8 mouse cellular contexts compared by ENCODE assay signal in the genomic region with DNA sequence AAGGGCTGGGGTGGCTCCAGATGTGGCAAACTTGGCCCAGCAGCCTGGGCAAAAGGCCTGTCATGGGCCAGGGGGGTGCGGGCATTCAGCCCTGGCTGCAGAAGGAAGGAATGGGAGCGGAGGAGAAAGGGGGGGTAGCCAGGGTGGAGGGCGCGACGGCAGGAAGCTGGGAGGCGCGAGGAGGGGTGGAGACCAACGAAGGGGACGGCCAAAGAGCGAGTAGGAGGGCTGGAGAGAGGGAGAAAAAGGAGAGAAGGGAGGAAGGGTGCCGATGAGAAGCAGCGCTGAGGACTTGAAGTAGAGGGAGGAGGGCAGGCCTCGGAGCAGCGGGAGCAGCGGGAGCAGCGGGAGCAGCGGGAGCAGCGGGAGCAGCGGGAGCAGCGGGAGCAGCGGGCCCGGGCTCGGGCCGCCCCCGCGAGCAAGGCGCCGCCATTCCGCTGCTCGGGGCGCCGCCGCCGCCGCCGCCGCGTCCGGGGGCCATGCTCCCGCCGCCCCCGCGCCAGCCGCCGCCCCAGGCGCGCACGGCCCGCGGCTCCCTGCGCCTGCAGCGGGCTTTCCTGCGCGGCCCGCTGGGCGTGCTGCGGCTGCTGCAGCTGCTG. TPM values are rescaled to one million over a fixed set of nuclear protein-coding genes. Genes with fewer than 3 reads are reported as not detected.
DNase-seq lines count a peak whose midpoint lies in the region; ATAC-seq and TF ChIP-seq lines count a peak whose summit lies in the region.

A gene (plus strand): TSS at position 231 of the 599 bp plus-strand sequence.

- under 1% methylated on average over 21 of the region's 57 CpGs for WGBS in forebrain, embryonic 14.5 days

- no peak for TF ChIP-seq CTCF in ES-Bruce4 (IDR thresholded peaks at IDR 0.05; ENCODE audit: low read depth, low read length)
- no peak for TF ChIP-seq CTCF in bone marrow macrophage, adult 2 months (IDR thresholded peaks at IDR 0.05; ENCODE audit: low read depth, low read length)

- TF ChIP-seq POLR2A in ES-Bruce4 (IDR thresholded peaks at IDR 0.05; ENCODE audit: insufficient read depth, low read length) = no peak
- TF ChIP-seq POLR2A in bone marrow macrophage, adult 2 months (IDR thresholded peaks at IDR 0.05; ENCODE audit: borderline replicate concordance, low read depth, low read length) = no peak

- TF ChIP-seq EP300 in ES-Bruce4 (IDR thresholded peaks at IDR 0.05; ENCODE audit: insufficient read depth, low read depth, low read length) = no peak

- peak; percentile 54; the same call in 1 of the 2 replicates for ATAC-seq in forebrain, embryonic 14.5 days
- ATAC-seq in monocyte, adult 5-6 weeks (replicated peaks; ENCODE audit: insufficient number of reproducible peaks, low FRiP score, low TSS enrichment, poor library complexity, severe bottlenecking) = no peak

- DNase-seq in forebrain, embryonic 14.5 days (ENCODE audit: low spot score) = peak; percentile 35
- peak; percentile 81 to 83 for DNase-seq in heart, postnatal 14 days
- DNase-seq in kidney, postnatal 36 days = peak; percentile 83
- peak; percentile 91 to 94 for DNase-seq in lung, postnatal 4 days
- peak; percentile 66 to 69 for DNase-seq in right cerebral cortex, postnatal 10 days (ENCODE audit: low spot score in 2 of 2)

- no peaks in the 10 kb centered on the region for H3K36me3 ChIP-seq in ES-Bruce4 (ENCODE audit: control insufficient read depth, insufficient read depth, low read length, poor library complexity, severe bottlenecking)
- H3K36me3 ChIP-seq in forebrain, embryonic 14.5 days (ENCODE audit: control insufficient read depth, insufficient read depth, low read length) = no peaks in the 10 kb centered on the region

- H3K4me2 ChIP-seq in forebrain, embryonic 14.5 days (ENCODE audit: low read length) = peak within 1 kb of the TSS; percentile 73

- peak within 1 kb of the TSS; percentile 76 for H3K9ac ChIP-seq in ES-Bruce4 (ENCODE audit: low read depth, poor library complexity, severe bottlenecking)
- peak within 1 kb of the TSS; percentile 70 for H3K9ac ChIP-seq in forebrain, embryonic 14.5 days (ENCODE audit: low read length)

- no peak within 1 kb of the TSS for H3K27ac ChIP-seq in ES-Bruce4 (ENCODE audit: insufficient read depth, low read length)
- H3K27ac ChIP-seq in bone marrow macrophage, adult 2 months (ENCODE audit: insufficient read depth, low read depth, low read length) = peak within 1 kb of the TSS; percentile 54
- H3K27ac ChIP-seq in forebrain, embryonic 14.5 days (ENCODE audit: low read depth, low read length) = 0 out of 2 replicates have a peak within 1 kb of the TSS, but pooled peaks have one; percentile 21

- H3K27me3 ChIP-seq in ES-Bruce4 (ENCODE audit: control insufficient read depth, insufficient read depth, low read length, poor library complexity, severe bottlenecking) = no peaks in the 10 kb centered on the region
- peaks cover 8% of the 10 kb centered on the region for H3K27me3 ChIP-seq in forebrain, embryonic 14.5 days (replicated peaks; ENCODE audit: control insufficient read depth, insufficient read depth, low read length)

- intact Hi-C loops in heart, postnatal 14 days (cut with DNase I) = loop anchor here (5.0 kb wide), 1 partner anchor 110 kb away; a partner anchor contains a TSS

- no peaks in the 10 kb centered on the region for H3K4me1 ChIP-seq in ES-Bruce4 (ENCODE audit: control insufficient read depth, insufficient read depth, low read length)
- H3K4me1 ChIP-seq in bone marrow macrophage, adult 2 months (ENCODE audit: control insufficient read depth, insufficient read depth, low read length) = peaks cover 40% of the 10 kb centered on the region
- 0 out of 2 replicates have a peak, but pooled peaks cover 8% of the 10 kb centered on the region for H3K4me1 ChIP-seq in forebrain, embryonic 14.5 days (ENCODE audit: control insufficient read depth, insufficient read depth, low read length)

- H3K9me3 ChIP-seq in ES-Bruce4 (replicated peaks; ENCODE audit: control insufficient read depth, insufficient read depth, low read length, poor library complexity, severe bottlenecking) = no peaks in the 10 kb centered on the region
- H3K9me3 ChIP-seq in forebrain, embryonic 14.5 days (replicated peaks; ENCODE audit: control insufficient read depth, low read length) = no peaks in the 10 kb centered on the region

- peak within 1 kb of the TSS; percentile 83 for H3K4me3 ChIP-seq in ES-Bruce4 (ENCODE audit: low read depth, low read length)
- peak within 1 kb of the TSS; percentile 92 for H3K4me3 ChIP-seq in bone marrow macrophage, adult 2 months (ENCODE audit: insufficient read depth, low read length)
- H3K4me3 ChIP-seq in forebrain, embryonic 14.5 days (ENCODE audit: low read depth, low read length) = peak within 1 kb of the TSS; percentile 53

RNA-seq across cellular contexts. Expression of the gene that starts here (rescaled TPM):
- polyA plus RNA-seq in ES-Bruce4 (2011; ENCODE audit: insufficient read depth, insufficient read length, low read depth, missing spikeins) = 15.0 and 17.7 TPM in 2 replicates
- polyA plus RNA-seq in bone marrow macrophage, adult 2 months (2012; ENCODE audit: insufficient read depth, insufficient read length, missing spikeins) = 32.4 TPM in 2 replicates
- 2.2 and 3.1 TPM in 2 replicates for polyA plus RNA-seq in forebrain, embryonic 14.5 days (2014; fragmentation: Nextera tagmentation; extraction: Ambion mirVana)
- 10 to 100 TPM; 21.6 to 23.8 TPM for total RNA-seq in heart, postnatal 14 days (2021)
- total RNA-seq in monocyte, adult 5-6 weeks (2017) = 4.6 to 15.8 TPM (median 7.2 TPM) in 3 replicates

Comparison
In these comparisons a context has a peak if more than half of its experiments do, and no peak if none do; other contexts are left out.
1. DNase-seq: peak in every context shown above with its lines; median percentile 92 in lung, postnatal 4 days; 83 in kidney, postnatal 36 days; 82 in heart, postnatal 14 days; 68 in right cerebral cortex, postnatal 10 days; 35 in forebrain, embryonic 14.5 days.